Mouse (Mus musculus): ENCODE results near the gene Vegfb.

- no peak for TF ChIP-seq HCFC1 (IDR thresholded peaks at IDR 0.05; ENCODE audit: borderline replicate concordance, insufficient read depth, low read length)
- no peak for TF ChIP-seq ZC3H11A (IDR thresholded peaks at IDR 0.05; ENCODE audit: borderline replicate concordance, low read depth, low read length)
- no peak for TF ChIP-seq CHD2 (IDR thresholded peaks at IDR 0.05; ENCODE audit: low read depth, low read length)
- no peak for TF ChIP-seq MAFK (IDR thresholded peaks at IDR 0.05; ENCODE audit: insufficient read depth, low read depth, low read length)
- TF ChIP-seq ZNF384 (IDR thresholded peaks at IDR 0.05; ENCODE audit: low read depth, low read length), result no peak
Measured at GRCm38 (mm10) chr19:7014481-7015135, 27.2 kb upstream of the Vegfb start.
